Mouse (Mus musculus) lung, embryonic 15.5 days (tissue): ENCODE measurements around the gene Nell1. TPM values are rescaled to one million over a fixed set of nuclear protein-coding genes. Genes with fewer than 3 reads are reported as not detected.

Source experiments
- ATAC-seq: fragments of 200-750 bp; cut with Nextera tagmentation; 2 replicates; pipeline ENCODE4 v1.8.0; 2017; ENCODE audit warnings: moderate number of reproducible peaks, borderline replicate concordance; ENCODE audit not compliant: low FRiP score, low TSS enrichment; ENCODE audit errors: extremely low read depth
- H3K27ac ChIP-seq: fragments of 300-500 bp; sonication (generic); 2 replicates; pipeline ENCODE4 v1.5.1; 2015; ENCODE audit warnings: moderate library complexity, mild to moderate bottlenecking, inconsistent platforms
- H3K27me3 ChIP-seq: fragments of 300-500 bp; sonication (generic); 2 replicates; pipeline ENCODE4 v1.6.1; 2015; ENCODE audit warnings: inconsistent platforms
- H3K36me3 ChIP-seq: fragments of 300-500 bp; sonication (generic); 2 replicates; pipeline ENCODE4 v1.6.1; 2015; ENCODE audit warnings: inconsistent platforms
- H3K4me1 ChIP-seq: fragments of 300-500 bp; sonication (generic); 2 replicates; pipeline ENCODE4 v1.6.1; 2015; ENCODE audit warnings: inconsistent platforms
- H3K4me2 ChIP-seq: fragments of 300-500 bp; sonication (generic); 2 replicates; pipeline ENCODE4 v1.6.1; 2015; ENCODE audit warnings: inconsistent platforms, mild to moderate bottlenecking, moderate library complexity
- H3K4me3 ChIP-seq: fragments of 300-500 bp; sonication (generic); 2 replicates; pipeline ENCODE4 v1.5.1; 2015; ENCODE audit warnings: mild to moderate bottlenecking, inconsistent platforms
- H3K9ac ChIP-seq: fragments of 300-500 bp; sonication (generic); 2 replicates; pipeline ENCODE4 v1.6.1; 2015; ENCODE audit warnings: inconsistent platforms
- H3K9me3 ChIP-seq: fragments of 300-500 bp; sonication (generic); 2 replicates; pipeline ENCODE4 v1.6.1; 2016; ENCODE audit warnings: inconsistent platforms
- WGBS: fragments of 180-500 bp; shearing (Covaris S2); methylation state at CpG from one replicate; pipeline ENCODE4 v1.1.7; 2015; 5-methylcytosine and 5-hydroxymethylcytosine counted together
- polyA plus RNA-seq: library from polyadenylated mRNA; unstranded; fragments of >200 nt; fragmentation: Nextera tagmentation; extraction: Ambion mirVana; gene quantifications from 2 replicates; pipeline ENCODE4 v1.2.1, GENCODE M21; 2015

The Nell1 gene
- polyA plus RNA-seq, 1 experiment from 2014 or later, result 3.5 TPM

GRCm38 (mm10) chr7:50195080-50195611 is 220.5 kb downstream of the Nell1 start:
- Histone ChIP-seq H3K4me2 (no peak overlapping the region), H3K4me3 (no peak overlapping the region), H3K9me3 (no peaks in the 10 kb centered on the region), H3K4me1 (no peaks in the 10 kb centered on the region), H3K27me3 (peaks cover 33% of the 10 kb centered on the region), H3K27ac (no peak overlapping the region), H3K36me3 (no peaks in the 10 kb centered on the region), H3K9ac (no peak overlapping the region)
- 37% methylated on average over 3 of the region's 3 CpGs for WGBS
- ATAC-seq, result peak; percentile 70; the same call in 1 of the 2 replicates

- 32% methylated on average over 2 of the region's 2 CpGs for WGBS
- no peaks in the 10 kb centered on the region for H3K9me3 ChIP-seq
- no peaks in the 10 kb centered on the region for H3K36me3 ChIP-seq
- peak overlapping the region; percentile 49; the same call in 1 of the 2 replicates for H3K27ac ChIP-seq
- no peak overlapping the region for H3K4me2 ChIP-seq
- H3K9ac ChIP-seq, result no peak overlapping the region
- no peak overlapping the region for H3K4me3 ChIP-seq
- peaks cover 33% of the 10 kb centered on the region for H3K27me3 ChIP-seq
- H3K4me1 ChIP-seq, result peaks cover 6% of the 10 kb centered on the region; the same call in 1 of the 2 replicates
- peak; percentile 95 for ATAC-seq
Measured at GRCm38 (mm10) chr7:50205268-50205667, 230.6 kb downstream of the Nell1 start.

GRCm38 (mm10) chr7:50210678-50211251 is 236.1 kb downstream of the Nell1 start:
- H3K4me1 ChIP-seq, result peaks cover 7% of the 10 kb centered on the region
- no peak overlapping the region for H3K27ac ChIP-seq
- peak; percentile 91 for ATAC-seq
- H3K4me3 ChIP-seq, result no peak overlapping the region
- no peaks in the 10 kb centered on the region for H3K9me3 ChIP-seq
- H3K4me2 ChIP-seq, result no peak overlapping the region
- peaks cover 25% of the 10 kb centered on the region for H3K27me3 ChIP-seq
- 21% methylated on average over 6 of the region's 6 CpGs for WGBS
- H3K36me3 ChIP-seq, result no peaks in the 10 kb centered on the region
- no peak overlapping the region for H3K9ac ChIP-seq

- H3K4me2 ChIP-seq, result no peak overlapping the region
- no peak for ATAC-seq
- no peak overlapping the region for H3K9ac ChIP-seq
- H3K27me3 ChIP-seq, result no peaks in the 10 kb centered on the region
- no peaks in the 10 kb centered on the region for H3K9me3 ChIP-seq
- H3K4me3 ChIP-seq, result no peak overlapping the region
- H3K4me1 ChIP-seq, result no peaks in the 10 kb centered on the region
- H3K27ac ChIP-seq, result no peak overlapping the region
- no peaks in the 10 kb centered on the region for H3K36me3 ChIP-seq
Measured at GRCm38 (mm10) chr7:50221849-50222248, 247.2 kb downstream of the Nell1 start.

GRCm38 (mm10) chr7:50226621-50227020 is 252.0 kb downstream of the Nell1 start:
- no peak overlapping the region for H3K4me3 ChIP-seq
- no peaks in the 10 kb centered on the region for H3K27me3 ChIP-seq
- no peaks in the 10 kb centered on the region for H3K36me3 ChIP-seq
- H3K27ac ChIP-seq, result no peak overlapping the region
- no peak for ATAC-seq
- H3K4me1 ChIP-seq, result no peaks in the 10 kb centered on the region
- WGBS, result 44% methylated on average over 2 of the region's 2 CpGs
- no peak overlapping the region for H3K4me2 ChIP-seq
- H3K9ac ChIP-seq, result no peak overlapping the region
- no peaks in the 10 kb centered on the region for H3K9me3 ChIP-seq

- no peak overlapping the region for H3K9ac ChIP-seq
- H3K9me3 ChIP-seq, result no peaks in the 10 kb centered on the region
- no peaks in the 10 kb centered on the region for H3K36me3 ChIP-seq
- ATAC-seq, result no peak
- H3K4me2 ChIP-seq, result no peak overlapping the region
- WGBS, result 79% methylated on average over 4 of the region's 4 CpGs
- H3K4me3 ChIP-seq, result no peak overlapping the region
- H3K27ac ChIP-seq, result no peak overlapping the region
- no peaks in the 10 kb centered on the region for H3K4me1 ChIP-seq
- H3K27me3 ChIP-seq, result no peaks in the 10 kb centered on the region
Measured at GRCm38 (mm10) chr7:50228273-50228672, 253.6 kb downstream of the Nell1 start.

GRCm38 (mm10) chr7:50241213-50241612 is 266.5 kb downstream of the Nell1 start:
- 72% methylated on average over 4 of the region's 4 CpGs for WGBS
- no peak overlapping the region for H3K4me3 ChIP-seq
- no peaks in the 10 kb centered on the region for H3K27me3 ChIP-seq
- H3K4me2 ChIP-seq, result no peak overlapping the region
- H3K9me3 ChIP-seq, result no peaks in the 10 kb centered on the region
- H3K27ac ChIP-seq, result no peak overlapping the region
- ATAC-seq, result no peak
- peaks cover 12% of the 10 kb centered on the region; the same call in 1 of the 2 replicates for H3K4me1 ChIP-seq
- no peaks in the 10 kb centered on the region for H3K36me3 ChIP-seq
- H3K9ac ChIP-seq, result no peak overlapping the region

GRCm38 (mm10) chr7:50241634-50242273 is 267.1 kb downstream of the Nell1 start:
- no peaks in the 10 kb centered on the region for H3K9me3 ChIP-seq
- peaks cover 12% of the 10 kb centered on the region; the same call in 1 of the 2 replicates for H3K4me1 ChIP-seq
- no peak overlapping the region for H3K27ac ChIP-seq
- no peak overlapping the region for H3K4me2 ChIP-seq
- no peak overlapping the region for H3K4me3 ChIP-seq
- H3K9ac ChIP-seq, result no peak overlapping the region
- no peak; the same call in 1 of the 2 replicates for ATAC-seq
- no peaks in the 10 kb centered on the region for H3K27me3 ChIP-seq
- 32% methylated on average over 5 of the region's 5 CpGs for WGBS
- no peaks in the 10 kb centered on the region for H3K36me3 ChIP-seq

GRCm38 (mm10) chr7:50253166-50253565 is 278.5 kb downstream of the Nell1 start:
- no peaks in the 10 kb centered on the region for H3K4me1 ChIP-seq
- H3K4me2 ChIP-seq, result no peak overlapping the region
- no peaks in the 10 kb centered on the region for H3K36me3 ChIP-seq
- no peaks in the 10 kb centered on the region for H3K9me3 ChIP-seq
- no peak overlapping the region for H3K9ac ChIP-seq
- 72% methylated on average over 3 of the region's 3 CpGs for WGBS
- no peak for ATAC-seq
- no peak overlapping the region for H3K4me3 ChIP-seq
- no peaks in the 10 kb centered on the region for H3K27me3 ChIP-seq
- H3K27ac ChIP-seq, result no peak overlapping the region

- Histone ChIP-seq H3K27ac (no peak overlapping the region), H3K9ac (no peak overlapping the region), H3K27me3 (no peaks in the 10 kb centered on the region), H3K4me2 (no peak overlapping the region), H3K4me1 (no peaks in the 10 kb centered on the region), H3K9me3 (no peaks in the 10 kb centered on the region), H3K4me3 (no peak overlapping the region), H3K36me3 (no peaks in the 10 kb centered on the region)
- 62% methylated on average over 3 of the region's 3 CpGs for WGBS
- ATAC-seq, result no peak
Measured at GRCm38 (mm10) chr7:50260016-50260415, 285.4 kb downstream of the Nell1 start.

GRCm38 (mm10) chr7:50295508-50295907 is 320.8 kb downstream of the Nell1 start:
- no peaks in the 10 kb centered on the region for H3K4me1 ChIP-seq
- no peak for ATAC-seq
- no peak overlapping the region for H3K9ac ChIP-seq
- H3K36me3 ChIP-seq, result no peaks in the 10 kb centered on the region
- H3K4me3 ChIP-seq, result no peak overlapping the region
- H3K9me3 ChIP-seq, result no peaks in the 10 kb centered on the region
- no peaks in the 10 kb centered on the region for H3K27me3 ChIP-seq
- 54% methylated on average over 3 of the region's 3 CpGs for WGBS
- no peak overlapping the region for H3K4me2 ChIP-seq
- no peak overlapping the region for H3K27ac ChIP-seq

GRCm38 (mm10) chr7:50338226-50338625 is 363.6 kb downstream of the Nell1 start:
- Histone ChIP-seq H3K9ac (no peak overlapping the region), H3K4me2 (no peak overlapping the region), H3K4me1 (no peaks in the 10 kb centered on the region), H3K4me3 (no peak overlapping the region), H3K27ac (no peak overlapping the region), H3K36me3 (no peaks in the 10 kb centered on the region), H3K27me3 (no peaks in the 10 kb centered on the region), H3K9me3 (no peaks in the 10 kb centered on the region)
- no peak for ATAC-seq
- 79% methylated on average over 5 of the region's 5 CpGs for WGBS
